Mouse (Mus musculus): ENCODE measurements around the gene Gzmm. TPM values are rescaled to one million over a fixed set of nuclear protein-coding genes. Genes with fewer than 3 reads are reported as not detected.

Gzmm gene
- total RNA-seq, 2 experiments from 2014 or later: 3.3 to 3.6 TPM

DNA sequence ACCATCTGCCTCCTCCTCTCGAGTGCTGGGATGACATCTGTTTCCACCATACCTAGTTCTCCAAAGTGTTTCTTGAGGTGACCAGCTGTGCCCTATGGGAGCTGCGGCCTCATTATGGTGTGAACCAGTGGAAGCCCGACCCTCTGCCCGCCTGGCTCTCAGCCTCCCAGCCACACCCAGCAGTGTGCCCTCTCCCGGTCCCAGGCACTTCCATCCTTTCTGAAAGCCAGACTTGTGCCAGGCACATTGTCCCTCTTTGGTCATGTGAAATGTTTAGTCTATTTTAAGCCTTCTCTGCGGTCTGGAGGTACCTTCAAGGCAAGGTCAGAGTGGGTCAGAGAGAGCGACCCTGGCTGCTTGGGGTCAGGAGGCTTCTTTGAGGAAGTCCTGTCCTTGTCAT lies 34.9 kb downstream of the Gzmm start:
- DNase-seq (ENCODE audit: low spot score in 2 of 2): no peak

DNA sequence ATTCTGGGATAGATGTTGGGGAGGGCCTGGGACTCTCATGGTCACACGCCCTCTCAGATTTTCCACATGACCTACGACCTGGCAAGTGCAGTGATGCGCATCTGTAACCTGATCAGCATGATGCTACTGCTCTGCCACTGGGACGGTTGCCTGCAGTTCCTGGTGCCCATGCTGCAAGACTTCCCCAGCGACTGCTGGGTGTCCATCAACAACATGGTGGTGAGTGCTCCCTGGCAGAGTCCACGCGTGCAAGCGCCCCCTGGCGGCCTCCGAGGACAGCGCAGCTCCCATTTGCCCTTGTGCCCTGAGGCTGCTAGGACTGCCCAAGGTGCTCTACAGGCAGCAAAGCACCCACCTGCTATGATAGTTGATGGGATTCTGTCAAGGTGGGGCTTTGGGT lies 37.3 kb downstream of the Gzmm start:
- no peak for DNase-seq (ENCODE audit: low spot score in 2 of 2)

DNA sequence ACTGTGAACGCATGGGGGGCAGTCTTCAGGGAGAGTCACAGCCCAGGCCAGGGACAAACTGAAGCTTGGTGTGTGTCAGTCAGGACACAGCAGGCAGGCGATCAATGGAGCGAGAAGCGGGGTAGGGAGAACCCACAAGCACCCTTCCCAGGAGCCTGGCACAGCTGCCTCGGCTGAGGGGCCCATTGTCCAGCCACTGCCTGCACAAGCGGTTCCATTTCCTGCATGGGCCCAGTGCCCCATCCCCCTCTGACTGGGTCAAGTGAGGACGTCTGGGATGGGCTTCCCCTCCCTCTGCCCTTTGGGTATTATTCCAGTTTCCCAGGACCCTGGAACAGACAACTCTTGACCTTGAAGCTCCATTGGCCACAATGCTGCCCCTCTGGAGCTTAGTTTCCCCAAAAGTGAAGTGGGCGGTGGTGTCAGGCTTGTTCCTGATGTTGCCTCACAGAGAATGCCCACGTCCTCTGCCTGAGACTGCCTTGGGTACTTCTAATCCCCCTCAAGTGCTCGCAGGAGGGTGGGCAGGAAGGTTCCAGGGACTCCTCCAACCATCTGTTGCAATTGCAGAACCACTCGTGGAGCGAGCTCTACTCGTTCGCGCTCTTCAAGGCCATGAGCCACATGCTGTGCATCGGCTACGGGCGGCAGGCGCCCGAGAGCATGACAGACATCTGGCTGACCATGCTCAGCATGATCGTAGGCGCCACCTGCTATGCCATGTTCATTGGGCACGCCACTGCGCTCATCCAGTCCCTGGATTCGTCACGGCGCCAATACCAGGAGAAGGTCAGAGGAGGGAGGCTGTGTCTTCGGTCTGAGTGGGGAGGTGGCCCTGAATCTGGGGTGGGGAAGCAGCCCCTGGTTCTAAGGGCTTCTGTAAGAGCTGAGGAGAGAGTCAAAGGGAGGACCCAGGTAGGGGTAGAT lies 39.8 kb downstream of the Gzmm start:
- peak; percentile 56 to 63 for DNase-seq (ENCODE audit: low spot score in 2 of 2)

DNA sequence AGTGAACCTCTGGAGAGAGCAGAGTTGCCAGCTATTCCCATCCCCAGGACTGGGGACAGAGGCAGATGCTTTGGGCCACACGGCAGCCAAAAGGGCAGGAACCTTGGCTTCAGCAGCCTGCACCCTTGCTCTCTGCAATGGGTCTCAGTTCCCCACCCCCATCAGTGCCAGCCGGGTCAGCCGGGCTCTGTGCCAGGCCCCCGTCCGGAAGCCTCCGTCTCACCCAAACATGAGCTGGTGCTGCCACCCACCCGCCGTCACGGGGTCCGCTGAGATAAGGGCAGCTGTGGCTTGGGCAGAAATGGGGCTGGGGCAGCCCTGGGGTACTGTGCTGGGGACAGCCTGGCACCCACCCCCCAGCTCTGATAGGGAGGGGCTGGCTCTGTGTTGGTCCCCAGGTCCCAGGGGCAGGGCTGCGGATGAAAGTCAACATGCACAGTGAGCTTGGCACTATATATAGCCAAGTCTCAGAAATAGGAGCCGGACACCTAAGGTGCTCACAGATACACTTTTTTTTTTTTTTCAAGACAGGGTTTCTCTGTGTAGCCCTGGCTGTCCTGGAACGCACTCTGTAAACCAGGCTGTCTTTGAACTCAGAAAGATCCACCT lies 40.6 kb downstream of the Gzmm start:
- DNase-seq (ENCODE audit: low spot score in 2 of 2): peak in 1 of 2 experiments; percentile 45

DNA sequence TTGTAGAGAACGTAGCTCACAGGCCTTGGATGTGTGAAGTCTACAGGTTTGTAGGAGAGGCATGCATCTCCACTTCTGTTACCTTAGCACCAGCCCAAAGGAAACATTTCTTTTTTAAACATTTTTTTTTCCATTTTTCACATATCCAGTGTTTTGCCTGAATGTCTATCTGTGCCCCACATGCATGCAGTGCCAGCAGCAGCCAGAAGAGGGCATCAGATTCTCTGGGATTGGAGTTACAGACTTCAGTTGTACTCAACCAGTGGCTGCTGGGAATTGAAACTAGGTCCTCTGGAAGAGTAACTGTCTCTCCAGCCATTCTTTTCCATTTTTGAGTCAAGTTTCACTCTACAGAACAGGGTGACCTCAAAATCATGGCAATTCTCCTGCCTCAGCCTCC lies 43.7 kb downstream of the Gzmm start:
- peak in 1 of 2 experiments; percentile 57 for DNase-seq (ENCODE audit: low spot score in 2 of 2)

DNA sequence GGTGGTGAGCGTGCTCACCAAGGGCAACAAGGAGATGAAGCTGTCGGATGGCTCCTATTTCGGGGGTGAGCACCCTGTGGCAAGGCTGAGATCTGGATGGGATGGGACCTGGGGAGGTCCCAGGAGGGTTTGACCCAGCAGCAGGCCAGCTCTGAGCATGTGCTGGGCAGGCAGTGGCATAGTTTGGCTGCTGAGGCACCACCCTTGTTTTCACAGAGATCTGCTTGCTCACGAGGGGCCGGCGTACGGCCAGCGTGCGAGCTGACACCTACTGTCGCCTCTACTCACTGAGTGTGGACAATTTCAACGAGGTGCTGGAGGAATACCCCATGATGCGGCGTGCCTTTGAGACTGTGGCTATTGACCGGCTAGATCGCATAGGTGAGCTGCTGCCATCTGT lies 45.0 kb downstream of the Gzmm start:
- no peak for DNase-seq (ENCODE audit: low spot score in 2 of 2)

DNA sequence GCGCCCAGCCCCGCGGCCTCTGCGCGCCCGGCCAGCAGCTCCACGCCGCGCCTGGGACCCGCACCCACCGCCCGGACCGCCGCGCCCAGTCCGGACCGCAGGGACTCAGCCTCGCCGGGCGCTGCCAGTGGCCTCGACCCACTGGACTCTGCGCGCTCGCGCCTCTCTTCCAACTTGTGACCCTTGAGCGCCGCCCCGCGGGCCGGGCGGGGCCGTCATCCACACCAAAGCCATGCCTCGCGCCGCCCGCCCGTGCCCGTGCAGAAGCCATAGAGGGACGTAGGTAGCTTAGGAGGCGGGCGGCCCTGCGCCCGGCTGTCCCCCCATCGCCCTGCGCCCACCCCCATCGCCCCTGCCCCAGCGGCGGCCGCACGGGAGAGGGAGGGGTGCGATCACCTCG lies 46.5 kb downstream of the Gzmm start:
- no peak for DNase-seq (ENCODE audit: low spot score in 2 of 2)

DNA sequence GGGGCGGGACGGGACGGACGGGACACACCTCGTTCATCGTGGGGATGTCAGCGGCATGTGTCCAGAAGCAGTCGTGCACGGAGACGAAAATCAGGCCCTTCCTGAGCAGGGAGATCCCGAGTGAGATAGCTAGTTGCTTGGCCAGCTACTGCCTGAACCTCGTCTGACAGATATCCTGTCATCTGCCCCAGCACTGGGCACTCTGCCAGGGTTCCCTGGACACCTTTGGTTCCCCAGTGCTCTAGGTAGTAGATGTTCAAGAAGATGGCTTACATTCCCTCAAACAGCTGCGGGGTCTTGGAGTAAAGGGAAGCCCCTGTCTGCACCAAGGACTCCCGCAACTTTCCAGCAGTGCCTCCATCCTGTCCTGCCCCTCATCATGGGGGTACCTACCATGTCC lies 47.9 kb downstream of the Gzmm start:
- no peak for DNase-seq (ENCODE audit: low spot score in 2 of 2)

DNA sequence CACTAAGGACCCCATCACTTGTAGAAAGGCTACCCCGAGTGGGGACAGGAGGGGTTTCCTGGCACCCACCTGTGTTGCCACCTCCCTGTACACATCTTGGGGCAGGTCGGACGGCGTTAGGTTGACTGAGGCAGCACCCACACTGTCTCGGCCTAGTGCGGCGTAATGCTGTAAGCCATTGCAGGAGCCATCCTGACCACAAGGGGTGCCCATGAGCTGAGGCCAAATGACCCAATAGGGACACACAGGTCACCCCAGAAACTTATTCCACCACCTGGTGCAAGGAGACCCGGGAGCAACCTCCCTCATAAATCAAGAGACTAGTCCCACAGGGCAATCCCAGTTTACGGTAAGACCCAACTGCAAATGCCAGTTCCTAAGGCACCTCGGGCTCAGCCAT lies 49.4 kb downstream of the Gzmm start:
- no peak for DNase-seq (ENCODE audit: low spot score in 2 of 2)

DNA sequence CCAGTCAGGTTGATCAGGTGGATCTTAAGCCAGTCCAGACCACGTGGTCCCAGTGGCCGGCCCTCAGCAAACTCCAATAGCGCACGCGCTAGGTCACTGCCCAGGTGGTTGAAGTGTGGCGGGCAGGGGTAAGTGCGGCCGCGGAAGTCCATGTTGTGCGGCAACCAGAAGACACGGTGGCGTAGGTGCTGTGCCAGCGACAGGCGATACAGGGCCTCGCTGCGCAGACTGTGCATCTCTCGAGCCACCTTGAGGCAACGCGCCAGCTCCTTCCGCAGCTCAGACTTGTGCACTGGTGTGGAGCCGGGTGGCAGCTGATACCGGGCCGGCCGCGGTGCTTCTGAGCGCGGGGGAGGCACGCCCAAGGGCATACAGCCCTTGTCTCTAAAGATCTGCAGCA lies 50.4 kb downstream of the Gzmm start:
- DNase-seq (ENCODE audit: low spot score in 2 of 2): no peak

DNA sequence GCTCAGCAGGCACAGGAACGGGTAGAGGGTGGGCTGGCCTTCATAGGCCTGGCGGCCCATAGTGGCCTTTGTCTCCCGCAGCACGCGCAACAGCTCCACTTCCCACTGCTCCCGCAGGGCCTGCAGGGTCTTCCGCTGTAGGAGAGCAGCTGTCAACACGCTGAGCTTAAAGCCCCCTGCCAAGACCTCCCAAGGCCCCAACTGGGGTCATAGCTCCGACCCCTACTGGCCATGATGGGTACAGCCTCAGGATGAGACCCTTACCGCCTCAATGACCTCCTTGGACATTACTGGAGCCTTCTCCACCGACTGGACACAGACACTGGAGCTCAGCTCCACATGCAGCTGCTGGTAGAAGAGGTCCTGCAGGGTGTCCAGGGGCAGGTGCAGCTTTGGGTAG lies 52.0 kb downstream of the Gzmm start:
- DNase-seq (ENCODE audit: low spot score in 2 of 2): no peak

DNA sequence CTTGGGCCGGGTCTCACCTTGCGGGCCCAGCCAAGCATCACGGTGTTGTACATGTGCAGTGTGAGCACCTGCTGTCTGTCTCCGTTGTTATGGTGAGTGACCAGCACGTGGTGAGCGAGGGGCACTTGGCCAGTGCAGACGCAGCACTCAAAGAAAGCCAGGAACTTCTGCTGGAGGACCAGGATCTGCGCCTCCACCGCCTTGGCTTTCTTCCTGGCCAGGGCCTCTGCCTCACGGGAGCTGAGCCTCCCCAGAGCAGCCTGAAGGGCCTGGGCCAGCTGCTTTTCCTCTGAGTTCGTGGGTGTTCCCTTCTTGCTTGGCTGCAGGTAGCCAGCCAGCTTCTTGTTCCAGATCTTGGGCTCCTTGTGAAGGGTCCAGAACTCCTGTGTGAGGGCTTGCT lies 54.3 kb downstream of the Gzmm start:
- no peak for DNase-seq (ENCODE audit: low spot score in 2 of 2)

DNA sequence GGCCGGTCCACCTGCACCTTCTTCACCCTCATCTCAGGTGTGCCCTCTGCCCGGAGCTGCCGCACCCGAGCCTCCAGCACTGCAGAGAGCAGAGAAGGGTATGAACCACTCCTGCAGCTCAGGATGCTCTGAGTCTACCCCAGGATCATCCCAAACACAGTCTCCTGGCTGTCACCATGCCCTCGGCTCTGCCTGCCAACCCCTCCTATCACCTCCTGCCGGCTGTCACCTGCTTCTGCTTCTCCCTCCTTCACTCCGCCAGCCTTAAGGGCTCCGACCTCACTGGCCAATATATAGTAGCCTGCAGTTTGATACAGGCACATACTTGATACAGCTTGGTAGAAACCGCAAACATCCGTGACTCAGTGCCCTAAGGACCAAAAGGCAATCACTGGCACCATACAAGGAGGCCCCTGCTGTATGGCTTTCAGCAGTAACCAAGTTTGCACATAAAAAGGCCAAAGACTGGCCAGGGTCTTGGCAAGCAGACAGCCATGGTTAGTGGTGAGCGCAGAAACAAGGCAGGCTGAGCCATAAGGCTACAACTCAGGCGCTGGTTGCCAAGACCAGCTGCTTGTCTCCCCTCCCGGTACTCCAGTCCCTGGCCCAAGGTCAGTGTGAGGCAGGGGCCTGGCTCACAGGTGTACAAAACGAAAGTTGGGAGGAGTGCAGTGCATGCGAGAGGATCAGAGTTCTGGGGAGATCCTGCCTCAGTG lies 55.0 kb downstream of the Gzmm start:
- no peak for DNase-seq (ENCODE audit: low spot score in 2 of 2)

Other genes starting within 250 kb of the Gzmm start
- gene Vmn2r83, start 220.3 kb upstream of the Gzmm start, total RNA-seq (2021): not detected
- gene Plpp2, start 155.2 kb upstream of the Gzmm start, total RNA-seq (2021): 1 to 10 TPM; 5.8 to 6.7 TPM
- gene Mier2, start 133.8 kb upstream of the Gzmm start, total RNA-seq (2021): 10 to 100 TPM; 54.6 to 61.8 TPM
- gene Theg, start 101.7 kb upstream of the Gzmm start, total RNA-seq (2021): under 1 TPM in 1 of 2 experiments, not detected in 1; 0.79 TPM
- 10 to 100 TPM; 11.7 to 17.0 TPM for gene C2cd4c, start 75.0 kb upstream of the Gzmm start, total RNA-seq (2021)
- gene Shc2, start 51.1 kb upstream of the Gzmm start, total RNA-seq (2021): 10 to 100 TPM; 41.5 to 43.4 TPM
- under 1 TPM in 1 of 2 experiments, not detected in 1; 0.59 TPM for gene Odf3l2, start 43.3 kb upstream of the Gzmm start, total RNA-seq (2021)
- gene Madcam1, start 24.5 kb upstream of the Gzmm start, total RNA-seq (2021): not detected
- 10 to 100 TPM; 64.4 to 68.5 TPM for gene Tpgs1, start 19.7 kb upstream of the Gzmm start, total RNA-seq (2021)
- 10 to 100 TPM; 65.4 to 74.2 TPM for gene Cdc34, start 6.8 kb upstream of the Gzmm start, total RNA-seq (2021)
- 100 to 1,000 TPM; 554 to 566 TPM for gene Bsg, start 15.5 kb downstream of the Gzmm start, total RNA-seq (2021)
- gene Hcn2, start 27.6 kb downstream of the Gzmm start, total RNA-seq (2021): 100 to 1,000 TPM; 134 TPM
- gene Polrmt, start 57.6 kb downstream of the Gzmm start, total RNA-seq (2021): 10 to 100 TPM; 42.4 to 51.3 TPM
- gene Fgf22, start 66.1 kb downstream of the Gzmm start, total RNA-seq (2021): 1 to 10 TPM; 1.5 to 2.2 TPM
- gene Rnf126, start 77.9 kb downstream of the Gzmm start, total RNA-seq (2021): 10 to 100 TPM; 84.9 to 87.3 TPM
- 1 to 10 TPM; 1.8 to 2.5 TPM for gene Fstl3, start 88.3 kb downstream of the Gzmm start, total RNA-seq (2021)
- under 1 TPM; 0.61 to 0.89 TPM for gene Prss57, start 101.9 kb downstream of the Gzmm start, total RNA-seq (2021)
- gene Palm, start 104.6 kb downstream of the Gzmm start, total RNA-seq (2021): 100 to 1,000 TPM; 293 to 314 TPM
- gene Misp, start 132.0 kb downstream of the Gzmm start, total RNA-seq (2021): 1 to 10 TPM in 1 of 2 experiments, under 1 TPM in 1; 0.54 to 1.3 TPM
- gene Ptbp1, start 165.4 kb downstream of the Gzmm start, total RNA-seq (2021): 10 to 100 TPM; 48.8 to 58.4 TPM
- 1 to 10 TPM in 1 of 2 experiments, under 1 TPM in 1; 0.94 to 2.0 TPM for gene Prtn3, start 185.5 kb downstream of the Gzmm start, total RNA-seq (2021)
- 10 to 100 TPM; 30.6 to 34.4 TPM for gene Plppr3, start 185.6 kb downstream of the Gzmm start, total RNA-seq (2021)
- not detected for gene Elane, start 197.2 kb downstream of the Gzmm start, total RNA-seq (2021)
- gene Cfd, start 201.8 kb downstream of the Gzmm start, total RNA-seq (2021): not detected
- 10 to 100 TPM; 53.8 to 55.2 TPM for gene Med16, start 219.9 kb downstream of the Gzmm start, total RNA-seq (2021)
- not detected for gene Gm26602, start 221.8 kb downstream of the Gzmm start, total RNA-seq (2021)
- gene Kiss1r, start 228.0 kb downstream of the Gzmm start, total RNA-seq (2021): 1 to 10 TPM; 6.7 to 7.8 TPM
- 100 to 1,000 TPM; 366 to 401 TPM for gene R3hdm4, start 232.2 kb downstream of the Gzmm start, total RNA-seq (2021)
- 1 to 10 TPM; 5.5 to 5.8 TPM for gene Arid3a, start 238.0 kb downstream of the Gzmm start, total RNA-seq (2021)

Data from layer of hippocampus, adult 18-20 months (tissue).